Mouse (Mus musculus) heart, embryonic 16.5 days (tissue): ENCODE results near the gene Zdhhc14. TPM values are rescaled to one million over a fixed set of nuclear protein-coding genes. Genes with fewer than 3 reads are reported as not detected.

Experiments used
- ATAC-seq: fragments of 200-750 bp; cut with Nextera tagmentation; replicated peaks from 2 replicates; pipeline ENCODE4 v1.8.0; 2017; ENCODE audit warnings: moderate number of reproducible peaks; ENCODE audit not compliant: insufficient read depth, low FRiP score; ENCODE audit errors: extremely low read depth
- H3K27ac ChIP-seq: fragments of 300-500 bp; sonication (generic); 2 replicates; pipeline ENCODE4 v1.5.1; 2014; ENCODE audit warnings: mild to moderate bottlenecking, low read length, control low read depth, moderate library complexity
- H3K27me3 ChIP-seq: fragments of 300-500 bp; sonication (generic); 2 replicates; pipeline ENCODE4 v1.6.1; 2014; ENCODE audit warnings: low read length, mixed read lengths; ENCODE audit not compliant: control insufficient read depth, insufficient read depth
- H3K36me3 ChIP-seq: fragments of 300-500 bp; sonication (generic); 2 replicates; pipeline ENCODE4 v1.6.1; 2014; ENCODE audit not compliant: control insufficient read depth, insufficient read depth
- H3K4me1 ChIP-seq: fragments of 300-500 bp; sonication (generic); 2 replicates; pipeline ENCODE4 v1.6.1; 2014; ENCODE audit warnings: low read length, mixed read lengths; ENCODE audit not compliant: control insufficient read depth, insufficient read depth
- H3K4me2 ChIP-seq: fragments of 300-500 bp; sonication (generic); 2 replicates; pipeline ENCODE4 v1.6.1; 2014; ENCODE audit warnings: low read depth, mild to moderate bottlenecking, control low read depth, low read length
- H3K4me3 ChIP-seq: fragments of 300-500 bp; sonication (generic); 2 replicates; pipeline ENCODE4 v1.5.1; 2014; ENCODE audit warnings: mild to moderate bottlenecking, control low read depth, low read length
- H3K9ac ChIP-seq: fragments of 300-500 bp; sonication (generic); 2 replicates; pipeline ENCODE4 v1.6.1; 2014; ENCODE audit warnings: low read length, control low read depth
- H3K9me3 ChIP-seq: fragments of 300-500 bp; sonication (generic); replicated peaks from 2 replicates; pipeline ENCODE4 v1.6.1; 2016; ENCODE audit warnings: low read length; ENCODE audit not compliant: control insufficient read depth
- WGBS: fragments of 180-500 bp; shearing (Covaris S2); extraction: QIAGEN DNeasy Blood & Tissue Kit; methylation state at CpG from one replicate; pipeline ENCODE4 v1.1.7; 2014; 5-methylcytosine and 5-hydroxymethylcytosine counted together
- polyA plus RNA-seq: library from polyadenylated mRNA; unstranded; fragments of >200 nt; fragmentation: Nextera tagmentation; extraction: Ambion mirVana; gene quantifications from 2 replicates; pipeline ENCODE4 v1.2.1, GENCODE M21; 2015

Gene Zdhhc14
- polyA plus RNA-seq, 1 experiment from 2014 or later: 1.3 TPM

DNA sequence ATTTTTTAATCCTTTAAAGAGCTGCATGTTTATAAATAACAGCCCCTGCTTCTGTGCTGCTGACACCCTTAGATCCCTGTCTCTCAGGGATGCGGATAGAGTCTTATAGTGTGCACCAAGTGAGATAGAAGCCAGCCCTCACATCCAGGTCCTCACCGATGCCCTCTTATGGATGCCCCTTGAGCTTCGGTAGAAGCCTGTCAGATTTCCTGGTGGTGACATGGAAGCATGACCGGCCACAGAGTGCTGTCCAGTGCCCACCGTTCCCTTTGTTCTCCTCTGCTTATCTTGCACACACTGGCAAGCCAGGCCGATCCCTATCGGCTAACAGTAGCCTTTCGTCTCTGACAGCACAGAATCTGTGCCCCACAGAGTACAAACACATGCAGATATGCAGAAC, 183.6 kb downstream of the Zdhhc14 start:
- 46% methylated on average over 8 of the region's 8 CpGs for WGBS

DNA sequence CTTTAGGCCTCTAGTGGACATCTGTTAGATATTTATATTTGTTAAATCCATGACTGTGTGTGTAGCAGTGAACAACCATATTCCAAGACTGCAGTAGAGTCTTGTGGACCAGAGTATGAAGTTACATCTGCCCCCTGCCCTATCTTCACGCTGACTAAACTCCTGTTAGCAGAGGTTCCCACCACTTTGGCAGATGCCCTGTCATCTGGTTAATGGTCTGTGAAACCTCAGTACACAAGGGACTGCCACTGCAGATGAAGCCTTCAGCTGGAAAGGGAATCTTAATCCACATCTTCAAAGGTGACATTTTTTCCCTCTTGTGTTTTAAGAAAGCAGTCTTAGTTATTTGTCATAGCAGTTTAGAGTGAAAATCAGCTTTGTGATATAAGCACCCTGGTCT, 187.0 kb downstream of the Zdhhc14 start:
- H3K4me2 ChIP-seq: no peak overlapping the region
- ATAC-seq: no peak
- H3K4me3 ChIP-seq: no peak overlapping the region
- H3K36me3 ChIP-seq: no peaks in the 10 kb centered on the region
- no peaks in the 10 kb centered on the region for H3K9me3 ChIP-seq
- WGBS: 53% methylated on average over 1 of the region's 1 CpGs
- no peaks in the 10 kb centered on the region for H3K27me3 ChIP-seq
- no peaks in the 10 kb centered on the region for H3K4me1 ChIP-seq
- H3K9ac ChIP-seq: no peak overlapping the region
- no peak overlapping the region for H3K27ac ChIP-seq

More for the DNA sequence above, 183.6 kb downstream of the Zdhhc14 start:
- Histone ChIP-seq H3K9me3 (no peaks in the 10 kb centered on the region), H3K27ac (no peak overlapping the region), H3K36me3 (no peaks in the 10 kb centered on the region), H3K27me3 (no peaks in the 10 kb centered on the region), H3K4me3 (no peak overlapping the region), H3K4me1 (no peaks in the 10 kb centered on the region), H3K4me2 (no peak overlapping the region), H3K9ac (no peak overlapping the region)
- ATAC-seq: no peak

DNA sequence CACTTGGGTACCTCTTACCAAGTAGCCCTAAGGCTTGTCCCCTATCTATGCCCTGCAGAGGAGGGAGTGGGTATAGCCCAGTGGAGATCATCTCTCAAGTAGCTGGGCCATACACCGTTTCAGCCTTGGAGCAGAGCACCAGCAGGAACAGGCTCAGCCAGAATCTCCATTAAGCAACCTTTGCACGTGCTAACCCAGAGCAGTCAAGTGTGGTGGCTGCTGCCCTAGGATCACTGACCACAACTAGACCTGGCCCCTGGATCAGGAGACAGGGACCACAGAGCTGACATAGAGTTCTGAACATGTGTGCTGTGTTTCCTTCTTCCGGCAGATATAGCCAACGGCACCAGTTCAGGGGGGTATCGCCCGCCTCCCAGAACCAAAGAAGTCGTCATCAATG, 193.0 kb downstream of the Zdhhc14 start:
- Histone ChIP-seq H3K4me3 (no peak overlapping the region), H3K9me3 (no peaks in the 10 kb centered on the region), H3K27ac (no peak overlapping the region), H3K36me3 (no peaks in the 10 kb centered on the region), H3K4me1 (peaks cover 12% of the 10 kb centered on the region), H3K4me2 (no peak overlapping the region), H3K9ac (no peak overlapping the region), H3K27me3 (no peaks in the 10 kb centered on the region)
- WGBS: 87% methylated on average over 7 of the region's 7 CpGs
- no peak for ATAC-seq

DNA sequence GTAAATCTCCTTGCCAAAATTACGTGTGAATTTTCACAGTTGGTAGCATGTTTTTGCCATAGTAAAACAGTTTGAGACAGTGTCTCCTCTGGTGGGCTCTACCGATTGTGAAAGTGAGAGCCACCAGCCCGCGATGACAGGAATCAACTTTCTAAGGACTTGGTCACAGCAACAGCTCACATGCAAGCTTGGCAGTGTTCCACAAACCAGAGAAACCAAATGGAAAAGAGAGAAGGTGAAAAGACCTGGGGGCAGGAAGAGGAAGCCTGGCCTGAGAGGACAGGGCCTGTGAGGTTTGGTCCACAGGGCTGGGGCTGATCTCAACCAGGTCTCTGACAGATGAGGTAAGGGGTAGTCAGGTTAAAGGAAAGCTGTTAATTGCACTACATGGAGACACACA, 195.5 kb downstream of the Zdhhc14 start:
- no peak overlapping the region for H3K4me2 ChIP-seq
- 47% methylated on average over 4 of the region's 4 CpGs for WGBS
- H3K9ac ChIP-seq: no peak overlapping the region
- no peaks in the 10 kb centered on the region for H3K27me3 ChIP-seq
- H3K27ac ChIP-seq: no peak overlapping the region
- H3K4me1 ChIP-seq: peaks cover 12% of the 10 kb centered on the region
- no peaks in the 10 kb centered on the region for H3K36me3 ChIP-seq
- H3K9me3 ChIP-seq: no peaks in the 10 kb centered on the region
- ATAC-seq: no peak; the same call in 1 of the 2 replicates
- H3K4me3 ChIP-seq: no peak overlapping the region

DNA sequence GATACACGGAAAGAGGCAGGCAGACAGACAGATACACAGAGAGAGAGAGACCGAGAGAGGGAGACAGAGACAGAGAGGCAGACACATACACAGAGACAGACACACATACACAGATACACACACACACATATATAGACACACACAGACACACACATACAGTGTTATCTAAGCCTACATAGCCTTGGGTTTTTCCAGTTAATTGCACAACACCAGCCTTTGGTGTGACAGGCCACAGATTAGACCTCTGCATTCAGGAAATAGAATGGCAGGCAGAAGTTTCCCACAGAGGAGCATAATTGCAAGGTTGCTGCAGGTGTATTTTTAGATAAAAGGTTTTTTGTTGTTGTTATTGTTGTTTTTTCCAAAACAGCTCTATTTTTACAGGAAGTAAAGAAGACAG, 195.9 kb downstream of the Zdhhc14 start:
- no peak overlapping the region for H3K4me3 ChIP-seq
- peaks cover 12% of the 10 kb centered on the region for H3K4me1 ChIP-seq
- no peaks in the 10 kb centered on the region for H3K36me3 ChIP-seq
- no peaks in the 10 kb centered on the region for H3K27me3 ChIP-seq
- no peak for ATAC-seq
- H3K4me2 ChIP-seq: no peak overlapping the region
- no peaks in the 10 kb centered on the region for H3K9me3 ChIP-seq
- H3K9ac ChIP-seq: no peak overlapping the region
- H3K27ac ChIP-seq: no peak overlapping the region
- WGBS: 51% methylated on average over 2 of the region's 2 CpGs

DNA sequence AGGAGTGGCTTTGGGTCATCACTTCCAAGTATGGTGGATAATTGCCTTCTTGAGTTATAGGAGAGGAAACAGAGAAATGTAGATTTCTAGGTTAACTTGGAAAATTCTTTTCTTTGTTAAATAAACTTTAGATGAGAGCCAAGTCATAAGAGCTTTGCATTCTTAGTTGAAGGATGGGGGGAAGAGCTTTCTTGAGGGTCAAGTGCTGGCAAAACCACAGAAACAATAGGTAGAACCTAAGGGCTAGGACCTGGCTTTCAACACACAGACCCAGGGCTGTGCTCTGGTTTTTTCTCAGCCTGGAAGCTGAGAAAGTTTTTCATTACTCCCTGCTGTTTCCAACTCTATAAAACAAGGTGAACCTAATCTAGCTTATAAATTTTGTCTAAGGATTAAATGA, 196.3 kb downstream of the Zdhhc14 start:
- Histone ChIP-seq H3K9ac (no peak overlapping the region), H3K4me1 (peaks cover 12% of the 10 kb centered on the region), H3K27me3 (no peaks in the 10 kb centered on the region), H3K9me3 (no peaks in the 10 kb centered on the region), H3K27ac (no peak overlapping the region), H3K4me3 (no peak overlapping the region), H3K36me3 (no peaks in the 10 kb centered on the region), H3K4me2 (no peak overlapping the region)
- no peak for ATAC-seq

DNA sequence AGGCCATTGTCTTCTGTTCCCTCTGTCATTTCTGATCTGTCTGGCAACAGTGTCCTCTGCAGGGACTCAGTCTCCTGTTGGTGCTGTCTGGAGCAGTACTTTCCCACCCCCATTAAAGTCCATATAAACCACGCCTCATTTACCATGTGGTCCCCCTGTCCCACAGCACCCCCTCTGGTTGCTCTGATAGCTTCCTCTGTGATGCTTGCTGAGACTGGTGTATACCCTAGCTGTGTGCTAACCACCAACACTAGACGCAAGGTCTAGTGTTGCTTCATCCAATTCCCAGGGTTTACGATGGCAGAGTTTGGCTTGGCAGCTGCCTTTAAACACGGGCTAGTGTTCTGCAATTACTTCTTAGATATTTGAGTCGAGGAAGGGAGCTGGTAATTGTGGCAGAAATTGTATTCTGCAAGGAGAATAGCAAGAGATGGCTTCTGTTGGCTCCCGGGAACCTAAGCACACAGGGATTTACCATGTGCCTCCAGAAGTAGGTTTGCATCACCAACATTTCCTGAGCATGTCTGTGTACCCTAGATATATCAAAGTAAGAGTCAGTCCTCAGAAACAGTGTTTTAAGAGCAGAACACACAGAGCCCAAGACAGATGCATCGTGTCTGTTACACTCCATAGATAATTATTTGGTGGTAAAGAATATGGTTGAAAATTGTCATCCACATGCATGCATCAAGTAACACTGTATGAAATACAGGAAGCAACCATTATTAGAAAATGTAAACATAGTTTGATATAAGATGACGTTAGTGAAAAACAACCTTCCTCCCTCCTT, 198.6 kb downstream of the Zdhhc14 start:
- H3K9ac ChIP-seq: no peak overlapping the region
- H3K27me3 ChIP-seq: no peaks in the 10 kb centered on the region
- no peaks in the 10 kb centered on the region for H3K36me3 ChIP-seq
- no peak overlapping the region for H3K27ac ChIP-seq
- H3K4me2 ChIP-seq: no peak overlapping the region
- no peak overlapping the region for H3K4me3 ChIP-seq
- no peaks in the 10 kb centered on the region for H3K9me3 ChIP-seq
- H3K4me1 ChIP-seq: peaks cover 12% of the 10 kb centered on the region
- ATAC-seq: no peak
- 75% methylated on average over 8 of the region's 8 CpGs for WGBS

DNA sequence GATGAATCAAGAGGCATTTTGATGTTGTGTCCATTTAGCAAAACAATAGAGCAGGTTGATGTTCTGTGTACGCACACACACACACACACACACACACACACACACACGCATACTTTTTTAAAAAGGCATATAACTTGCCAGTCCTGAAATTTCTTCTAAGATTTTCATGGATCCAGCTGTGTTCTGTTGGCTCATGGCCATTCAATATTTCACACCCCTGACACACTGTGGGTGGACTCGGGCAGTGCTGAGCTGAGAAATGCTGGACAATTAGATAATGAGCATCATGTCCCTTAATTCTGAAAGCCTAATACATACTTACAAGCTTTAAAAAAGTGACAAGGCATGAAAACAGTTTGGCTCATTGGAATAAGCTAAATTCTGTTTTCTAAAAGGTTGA, 200.3 kb downstream of the Zdhhc14 start:
- Histone ChIP-seq H3K4me3 (no peak overlapping the region), H3K4me1 (peaks cover 6% of the 10 kb centered on the region), H3K9ac (no peak overlapping the region), H3K36me3 (no peaks in the 10 kb centered on the region), H3K4me2 (no peak overlapping the region), H3K27me3 (no peaks in the 10 kb centered on the region), H3K27ac (no peak overlapping the region), H3K9me3 (no peaks in the 10 kb centered on the region)
- ATAC-seq: no peak
- WGBS: 82% methylated on average over 3 of the region's 3 CpGs

DNA sequence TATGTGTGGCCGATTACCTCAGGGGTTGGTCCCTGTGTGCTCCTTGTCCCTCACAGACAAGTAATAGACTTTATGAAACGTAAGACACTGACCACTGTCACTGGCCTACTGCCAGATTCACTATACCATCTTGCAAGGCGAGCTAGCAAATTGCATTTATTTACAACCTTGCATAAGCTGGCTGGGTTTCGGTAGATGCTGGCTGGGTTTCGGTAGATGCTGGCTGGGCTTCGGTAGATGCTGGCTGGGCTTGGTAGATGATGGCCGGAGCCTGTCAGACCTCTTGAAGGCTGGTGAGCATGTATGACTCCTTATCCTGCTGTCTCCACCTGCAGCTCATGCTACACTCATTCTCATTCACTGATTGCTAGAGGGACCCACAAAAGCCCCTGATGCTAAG, 200.9 kb downstream of the Zdhhc14 start:
- no peaks in the 10 kb centered on the region for H3K36me3 ChIP-seq
- H3K9me3 ChIP-seq: no peaks in the 10 kb centered on the region
- no peak overlapping the region for H3K27ac ChIP-seq
- WGBS: 65% methylated on average over 7 of the region's 7 CpGs
- H3K4me1 ChIP-seq: no peaks in the 10 kb centered on the region; the same call in 1 of the 2 replicates
- H3K4me2 ChIP-seq: no peak overlapping the region
- no peak for ATAC-seq
- no peaks in the 10 kb centered on the region for H3K27me3 ChIP-seq
- no peak overlapping the region for H3K4me3 ChIP-seq
- H3K9ac ChIP-seq: no peak overlapping the region
